Mouse (Mus musculus): ENCODE results near the gene Tti1.

DNA sequence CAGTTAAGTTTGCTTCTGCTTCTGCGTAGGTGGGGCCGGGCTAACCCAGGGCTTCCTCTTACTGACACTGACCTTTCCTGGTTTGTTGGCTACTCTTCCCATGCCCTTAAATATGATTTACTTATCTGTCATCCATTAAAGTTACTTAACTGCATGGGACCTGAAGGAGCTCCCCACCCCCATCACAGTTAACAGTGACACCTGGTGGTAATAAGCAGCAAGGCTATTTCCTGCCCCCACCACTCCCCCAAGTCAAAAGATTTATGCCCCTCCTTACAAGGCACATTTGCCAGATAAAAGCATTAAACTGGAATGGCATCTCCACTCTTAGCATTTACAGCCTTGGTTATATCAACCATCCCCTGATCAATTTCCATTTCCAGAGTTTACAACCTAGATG lies 38.3 kb downstream of the Tti1 start:
- TF ChIP-seq CTCF (IDR thresholded peaks at IDR 0.05; ENCODE audit: control insufficient read depth, insufficient read depth, low read length), result 0 out of 2 replicates have a peak, but pooled peaks have one; percentile 25
- no peak for TF ChIP-seq POLR2A (IDR thresholded peaks at IDR 0.05; ENCODE audit: borderline replicate concordance, control insufficient read depth, low read depth, low read length)

All from bone marrow, adult 2 months (tissue).